Mouse (Mus musculus): ENCODE data around the gene Myrfl. TPM values are rescaled to one million over a fixed set of nuclear protein-coding genes. Genes with fewer than 3 reads are reported as not detected.

The Myrfl gene
- polyA plus RNA-seq, 1 experiment from 2014 or later = 0.12 TPM

DNA sequence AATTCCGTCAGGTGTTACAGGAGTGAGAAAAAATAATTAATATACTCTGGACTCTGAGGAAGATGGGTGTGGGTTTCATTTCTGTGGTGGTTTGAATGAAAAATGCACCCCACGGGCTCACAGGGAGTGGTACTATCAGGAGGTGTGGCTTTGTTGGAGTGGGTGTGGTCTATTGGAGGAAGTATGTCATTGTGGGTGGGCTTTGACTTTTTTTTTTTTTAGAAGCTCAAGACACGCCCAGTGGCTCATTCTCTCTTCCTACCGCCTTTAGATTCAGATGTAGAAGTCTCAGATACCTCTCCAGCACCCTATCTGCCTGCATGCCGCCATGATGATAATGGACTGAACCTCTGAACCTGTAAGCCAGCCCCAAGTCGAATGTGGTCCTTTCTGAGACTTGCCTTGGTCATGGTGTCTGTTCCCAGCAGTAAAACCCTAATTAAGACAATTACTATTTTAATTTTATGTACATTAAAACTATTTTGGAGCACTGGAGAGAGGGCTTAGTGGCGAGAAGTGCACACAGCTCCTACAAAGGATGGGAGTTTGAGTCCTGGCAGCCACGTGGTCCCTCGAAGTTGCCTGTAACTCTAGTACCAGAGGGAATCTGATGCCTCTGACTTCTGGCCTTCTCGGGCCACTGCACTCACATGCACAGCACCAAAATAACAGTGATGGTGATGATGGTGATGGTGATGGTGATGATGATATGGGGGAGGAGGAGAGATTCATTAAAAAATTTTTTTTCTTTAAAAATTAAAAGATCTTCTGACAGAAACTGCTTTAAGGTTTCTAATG, 88.0 kb downstream of the Myrfl start:
- Histone ChIP-seq H3K27ac (no peak overlapping the region), H3K9me3 (no peaks in the 10 kb centered on the region), H3K27me3 (no peaks in the 10 kb centered on the region), H3K9ac (replicated peaks) (no peak overlapping the region), H3K4me3 (replicated peaks) (no peak overlapping the region), H3K4me2 (replicated peaks) (no peak overlapping the region), H3K36me3 (no peaks in the 10 kb centered on the region), H3K4me1 (replicated peaks) (no peaks in the 10 kb centered on the region)
- WGBS = 92% methylated on average over 10 of the region's 10 CpGs
- ATAC-seq = no peak

- peaks cover 15% of the 10 kb centered on the region for H3K4me1 ChIP-seq (replicated peaks)
- no peaks in the 10 kb centered on the region for H3K36me3 ChIP-seq
- no peak overlapping the region for H3K27ac ChIP-seq
- ATAC-seq = peak; percentile 27; the same call in 1 of the 2 replicates
- H3K9me3 ChIP-seq = no peaks in the 10 kb centered on the region
- no peaks in the 10 kb centered on the region for H3K27me3 ChIP-seq
- no peak overlapping the region for H3K9ac ChIP-seq (replicated peaks)
- no peak overlapping the region for H3K4me2 ChIP-seq (replicated peaks)
- WGBS = 37% methylated on average over 5 of the region's 5 CpGs
- H3K4me3 ChIP-seq (replicated peaks) = no peak overlapping the region
Observed at GRCm38 (mm10) chr10:116802178-116802794, 94.4 kb downstream of the Myrfl start.

DNA sequence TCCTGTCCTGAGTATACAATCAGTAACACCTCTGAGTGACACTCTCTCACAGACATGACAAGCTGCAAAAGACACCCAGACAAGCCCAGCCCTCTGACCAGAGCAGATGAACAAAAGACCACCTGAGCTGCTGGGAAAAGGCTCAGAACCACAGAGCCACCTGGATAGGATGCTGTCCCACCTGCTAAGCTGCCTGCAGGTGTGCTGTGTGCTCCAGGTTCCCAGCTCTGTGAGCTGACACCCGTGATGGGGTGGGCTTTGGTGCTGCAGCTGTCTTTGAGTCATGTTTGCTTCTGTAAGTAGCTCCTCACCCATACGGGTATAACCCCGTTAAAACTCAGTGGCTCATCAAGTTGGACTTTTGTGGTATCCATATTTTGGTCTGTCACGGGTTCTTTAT, 95.4 kb downstream of the Myrfl start:
- Histone ChIP-seq H3K36me3 (no peaks in the 10 kb centered on the region), H3K4me1 (replicated peaks) (peaks cover 16% of the 10 kb centered on the region), H3K27ac (no peak overlapping the region), H3K9ac (replicated peaks) (no peak overlapping the region), H3K27me3 (no peaks in the 10 kb centered on the region), H3K9me3 (no peaks in the 10 kb centered on the region), H3K4me2 (replicated peaks) (no peak overlapping the region), H3K4me3 (replicated peaks) (no peak overlapping the region)
- no peak for ATAC-seq
- WGBS = 51% methylated on average over 4 of the region's 4 CpGs

DNA sequence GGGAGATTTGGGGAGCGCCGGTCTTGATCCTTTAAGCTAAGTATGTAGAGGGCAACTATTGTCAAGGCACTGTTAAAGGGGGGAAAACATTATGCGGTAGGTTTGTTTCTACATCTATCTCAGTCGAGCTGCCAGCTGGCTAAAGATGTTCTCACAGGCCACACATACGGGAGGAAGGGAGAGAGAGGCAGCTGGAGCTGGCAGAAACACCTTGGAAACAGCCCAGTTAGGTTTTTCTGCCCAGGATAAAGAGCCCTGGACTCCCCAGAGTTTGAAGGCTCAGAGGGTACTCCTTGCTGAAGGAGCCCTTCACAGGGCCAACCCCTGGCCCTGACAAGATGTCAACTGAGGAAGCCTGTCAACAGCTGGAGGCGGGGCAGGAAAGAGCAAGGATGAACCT, 100.7 kb downstream of the Myrfl start:
- ATAC-seq = no peak
- H3K27me3 ChIP-seq = no peaks in the 10 kb centered on the region
- peaks cover 9% of the 10 kb centered on the region; the same call in 1 of the 2 replicates for H3K4me1 ChIP-seq (replicated peaks)
- no peaks in the 10 kb centered on the region for H3K36me3 ChIP-seq
- no peak overlapping the region for H3K9ac ChIP-seq (replicated peaks)
- H3K27ac ChIP-seq = no peak overlapping the region
- H3K4me2 ChIP-seq (replicated peaks) = no peak overlapping the region
- no peaks in the 10 kb centered on the region for H3K9me3 ChIP-seq
- WGBS = 59% methylated on average over 6 of the region's 6 CpGs
- no peak overlapping the region for H3K4me3 ChIP-seq (replicated peaks)

GRCm38 (mm10) chr10:116789096-116789495, 107.6 kb downstream of the Myrfl start:
- H3K9me3 ChIP-seq = no peaks in the 10 kb centered on the region
- ATAC-seq = no peak

DNA sequence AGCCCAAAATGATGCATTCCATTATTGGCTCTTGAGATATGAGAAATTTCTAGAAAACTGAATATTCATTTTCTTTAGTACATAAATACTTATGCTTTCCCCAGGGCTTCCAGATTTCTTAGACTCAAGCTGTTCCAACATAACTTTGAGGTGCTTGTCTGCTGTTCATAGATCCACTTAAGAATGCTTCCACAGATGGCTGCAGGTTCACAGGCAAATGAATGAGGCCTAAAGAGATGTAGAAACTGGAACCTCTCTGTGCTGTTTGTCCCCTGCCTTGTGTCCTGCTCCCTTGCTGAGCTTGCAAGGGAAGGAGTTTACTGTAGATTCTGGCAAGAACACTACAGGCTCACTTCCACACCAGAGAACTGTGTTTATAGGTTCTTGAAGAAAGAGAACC, 108.3 kb downstream of the Myrfl start:
- no peak for ATAC-seq
- Histone ChIP-seq H3K27ac (no peak overlapping the region), H3K4me3 (replicated peaks) (no peak overlapping the region), H3K9me3 (no peaks in the 10 kb centered on the region), H3K4me1 (replicated peaks) (no peaks in the 10 kb centered on the region), H3K9ac (replicated peaks) (no peak overlapping the region), H3K4me2 (replicated peaks) (no peak overlapping the region), H3K27me3 (no peaks in the 10 kb centered on the region), H3K36me3 (no peaks in the 10 kb centered on the region)

More at GRCm38 (mm10) chr10:116789096-116789495, 107.6 kb downstream of the Myrfl start:
- H3K9ac ChIP-seq (replicated peaks) = no peak overlapping the region
- H3K4me3 ChIP-seq (replicated peaks) = no peak overlapping the region
- no peaks in the 10 kb centered on the region for H3K4me1 ChIP-seq (replicated peaks)
- no peak overlapping the region for H3K4me2 ChIP-seq (replicated peaks)
- no peak overlapping the region for H3K27ac ChIP-seq
- H3K36me3 ChIP-seq = no peaks in the 10 kb centered on the region
- H3K27me3 ChIP-seq = no peaks in the 10 kb centered on the region

DNA sequence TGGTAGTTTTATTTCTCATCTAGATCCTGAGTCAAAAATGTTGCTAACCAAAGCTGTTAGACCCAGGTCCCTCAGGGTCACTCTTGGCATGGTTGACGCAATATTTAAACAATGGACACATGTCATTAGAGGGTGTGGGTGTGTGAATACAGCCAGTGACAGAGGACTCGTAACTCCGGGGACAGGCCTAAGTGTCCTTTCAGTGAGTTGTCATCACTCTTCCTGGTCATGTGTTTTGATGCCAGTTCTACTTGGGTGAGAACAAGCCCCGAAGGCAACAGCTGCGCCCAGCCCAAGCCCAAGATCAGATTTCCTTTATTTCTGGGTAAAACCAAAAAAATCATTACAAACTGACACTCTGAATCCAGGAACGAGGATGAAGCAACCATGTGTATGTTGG, 112.6 kb downstream of the Myrfl start:
- no peak for ATAC-seq
- no peaks in the 10 kb centered on the region for H3K27me3 ChIP-seq
- H3K4me3 ChIP-seq (replicated peaks) = no peak overlapping the region
- H3K9ac ChIP-seq (replicated peaks) = no peak overlapping the region
- H3K36me3 ChIP-seq = no peaks in the 10 kb centered on the region
- no peak overlapping the region for H3K27ac ChIP-seq
- H3K9me3 ChIP-seq = no peaks in the 10 kb centered on the region
- WGBS = 90% methylated on average over 6 of the region's 6 CpGs
- H3K4me2 ChIP-seq (replicated peaks) = no peak overlapping the region
- H3K4me1 ChIP-seq (replicated peaks) = no peaks in the 10 kb centered on the region

DNA sequence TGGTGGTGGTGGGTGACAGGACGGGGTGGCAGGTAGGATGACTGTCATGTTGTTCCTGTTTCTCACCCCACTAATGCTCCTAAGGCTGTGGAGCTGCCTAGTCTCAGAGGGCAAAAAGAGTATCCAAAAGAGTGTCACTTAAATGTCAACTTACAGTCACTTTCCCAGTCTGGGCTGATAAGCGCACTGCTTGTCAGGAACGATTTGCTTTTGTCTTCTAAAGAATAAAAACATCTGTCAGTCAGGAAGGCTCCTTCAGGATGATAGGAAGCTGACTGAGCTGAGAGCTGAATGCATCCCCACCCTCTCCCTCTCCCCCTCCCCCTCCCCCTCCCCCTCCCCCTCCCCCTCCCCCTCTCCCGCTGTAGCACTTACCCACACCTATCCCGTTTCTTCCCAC, 113.7 kb downstream of the Myrfl start:
- no peak overlapping the region for H3K4me2 ChIP-seq (replicated peaks)
- WGBS = 65% methylated on average over 3 of the region's 5 CpGs
- no peak overlapping the region for H3K4me3 ChIP-seq (replicated peaks)
- no peak overlapping the region for H3K27ac ChIP-seq
- H3K9me3 ChIP-seq = no peaks in the 10 kb centered on the region
- H3K9ac ChIP-seq (replicated peaks) = no peak overlapping the region
- no peaks in the 10 kb centered on the region for H3K4me1 ChIP-seq (replicated peaks)
- no peaks in the 10 kb centered on the region for H3K27me3 ChIP-seq
- no peaks in the 10 kb centered on the region for H3K36me3 ChIP-seq
- no peak for ATAC-seq

- H3K9ac ChIP-seq (replicated peaks) = no peak overlapping the region
- no peak for ATAC-seq
- WGBS = 93% methylated on average over 8 of the region's 8 CpGs
Observed at GRCm38 (mm10) chr10:116777947-116778346, 118.8 kb downstream of the Myrfl start.

GRCm38 (mm10) chr10:116776846-116777245, 119.9 kb downstream of the Myrfl start:
- no peak for ATAC-seq
- Histone ChIP-seq H3K4me3 (replicated peaks) (no peak overlapping the region), H3K4me2 (replicated peaks) (no peak overlapping the region), H3K4me1 (replicated peaks) (peaks cover 13% of the 10 kb centered on the region), H3K9ac (replicated peaks) (no peak overlapping the region), H3K36me3 (no peaks in the 10 kb centered on the region), H3K27ac (no peak overlapping the region), H3K9me3 (no peaks in the 10 kb centered on the region), H3K27me3 (no peaks in the 10 kb centered on the region)
- WGBS = 78% methylated on average over 14 of the region's 14 CpGs

More at GRCm38 (mm10) chr10:116777947-116778346, 118.8 kb downstream of the Myrfl start:
- H3K4me1 ChIP-seq (replicated peaks) = peaks cover 13% of the 10 kb centered on the region
- H3K36me3 ChIP-seq = no peaks in the 10 kb centered on the region
- H3K27ac ChIP-seq = no peak overlapping the region
- H3K27me3 ChIP-seq = no peaks in the 10 kb centered on the region
- H3K9me3 ChIP-seq = no peaks in the 10 kb centered on the region
- no peak overlapping the region for H3K4me2 ChIP-seq (replicated peaks)
- H3K4me3 ChIP-seq (replicated peaks) = no peak overlapping the region

GRCm38 (mm10) chr10:116773846-116774750, 122.6 kb downstream of the Myrfl start:
- H3K4me2 ChIP-seq (replicated peaks) = no peak overlapping the region
- H3K4me1 ChIP-seq (replicated peaks) = peaks cover 13% of the 10 kb centered on the region
- no peak for ATAC-seq
- WGBS = 56% methylated on average over 15 of the region's 15 CpGs
- H3K9me3 ChIP-seq = no peaks in the 10 kb centered on the region
- H3K4me3 ChIP-seq (replicated peaks) = no peak overlapping the region
- peak overlapping the region; percentile 2; the same call in 1 of the 2 replicates for H3K27ac ChIP-seq
- H3K36me3 ChIP-seq = no peaks in the 10 kb centered on the region
- no peak overlapping the region for H3K9ac ChIP-seq (replicated peaks)
- H3K27me3 ChIP-seq = no peaks in the 10 kb centered on the region
